Mouse (Mus musculus) hindbrain, embryonic 12.5 days (tissue): ENCODE data around the gene Tubb4a. TPM values are rescaled to one million over a fixed set of nuclear protein-coding genes. Genes with fewer than 3 reads are reported as not detected.

ENCODE experiments used
- ATAC-seq: fragments of 200-750 bp; cut with Nextera tagmentation; 2 replicates; pipeline ENCODE4 v1.8.0; 2017; ENCODE audit warnings: moderate TSS enrichment; ENCODE audit not compliant: low FRiP score
- H3K27ac ChIP-seq: fragments of 300-500 bp; sonication (generic); 2 replicates; pipeline ENCODE4 v1.5.1; 2016; ENCODE audit warnings: mild to moderate bottlenecking
- H3K27me3 ChIP-seq: fragments of 300-500 bp; sonication (generic); 2 replicates; pipeline ENCODE4 v1.6.1; 2016; ENCODE audit warnings: mild to moderate bottlenecking
- H3K36me3 ChIP-seq: fragments of 300-500 bp; sonication (generic); 2 replicates; pipeline ENCODE4 v1.6.1; 2016; ENCODE audit warnings: mild to moderate bottlenecking
- H3K4me1 ChIP-seq: fragments of 300-500 bp; sonication (generic); 2 replicates; pipeline ENCODE4 v1.6.1; 2016
- H3K4me2 ChIP-seq: fragments of 300-500 bp; sonication (generic); replicated peaks from 2 replicates; pipeline ENCODE4 v1.6.1; 2016; ENCODE audit warnings: mild to moderate bottlenecking
- H3K4me3 ChIP-seq: fragments of 300-500 bp; sonication (generic); 2 replicates; pipeline ENCODE4 v1.5.1; 2016; ENCODE audit warnings: mild to moderate bottlenecking
- H3K9ac ChIP-seq: fragments of 300-500 bp; sonication (generic); 2 replicates; pipeline ENCODE4 v1.6.1; 2016; ENCODE audit warnings: mild to moderate bottlenecking, moderate library complexity
- H3K9me3 ChIP-seq: fragments of 300-500 bp; sonication (generic); replicated peaks from 2 replicates; pipeline ENCODE4 v1.6.1; 2016; ENCODE audit warnings: mild to moderate bottlenecking
- WGBS: fragments of 180-500 bp; shearing (Covaris S2); methylation state at CpG from one replicate; pipeline ENCODE4 v1.1.7; 2016; 5-methylcytosine and 5-hydroxymethylcytosine counted together
- polyA plus RNA-seq: library from polyadenylated mRNA; unstranded; fragments of >200 nt; fragmentation: Nextera tagmentation; extraction: Ambion mirVana; gene quantifications from 2 replicates; pipeline ENCODE4 v1.2.1, GENCODE M21; 2016

Gene Tubb4a
- polyA plus RNA-seq, 1 experiment from 2014 or later, result 197 TPM

DNA sequence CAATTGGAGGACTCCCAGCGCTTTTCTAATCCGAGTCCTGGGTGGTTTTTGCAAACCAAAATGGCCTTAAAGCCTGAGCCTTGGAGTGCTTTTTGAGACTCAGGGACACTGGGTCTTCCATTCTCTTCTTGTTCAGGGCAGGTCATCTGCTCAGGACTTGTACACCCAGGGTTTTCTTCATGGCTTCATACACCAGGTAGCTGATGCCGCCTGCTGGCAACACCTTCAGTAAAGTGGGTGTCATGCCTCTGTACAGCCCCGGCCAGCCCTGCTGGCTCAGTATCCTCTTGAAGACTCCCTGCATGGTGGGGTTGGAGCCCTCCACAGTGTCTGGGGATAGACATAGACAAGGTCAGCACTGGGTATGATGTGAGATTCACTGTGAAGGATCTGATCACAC, 54.7 kb downstream of the Tubb4a start:
- 0 out of 2 replicates have a peak overlapping the region, but pooled peaks have one; percentile 0 for H3K4me3 ChIP-seq
- no peak overlapping the region for H3K9ac ChIP-seq
- WGBS, result 85% methylated on average over 4 of the region's 4 CpGs

DNA sequence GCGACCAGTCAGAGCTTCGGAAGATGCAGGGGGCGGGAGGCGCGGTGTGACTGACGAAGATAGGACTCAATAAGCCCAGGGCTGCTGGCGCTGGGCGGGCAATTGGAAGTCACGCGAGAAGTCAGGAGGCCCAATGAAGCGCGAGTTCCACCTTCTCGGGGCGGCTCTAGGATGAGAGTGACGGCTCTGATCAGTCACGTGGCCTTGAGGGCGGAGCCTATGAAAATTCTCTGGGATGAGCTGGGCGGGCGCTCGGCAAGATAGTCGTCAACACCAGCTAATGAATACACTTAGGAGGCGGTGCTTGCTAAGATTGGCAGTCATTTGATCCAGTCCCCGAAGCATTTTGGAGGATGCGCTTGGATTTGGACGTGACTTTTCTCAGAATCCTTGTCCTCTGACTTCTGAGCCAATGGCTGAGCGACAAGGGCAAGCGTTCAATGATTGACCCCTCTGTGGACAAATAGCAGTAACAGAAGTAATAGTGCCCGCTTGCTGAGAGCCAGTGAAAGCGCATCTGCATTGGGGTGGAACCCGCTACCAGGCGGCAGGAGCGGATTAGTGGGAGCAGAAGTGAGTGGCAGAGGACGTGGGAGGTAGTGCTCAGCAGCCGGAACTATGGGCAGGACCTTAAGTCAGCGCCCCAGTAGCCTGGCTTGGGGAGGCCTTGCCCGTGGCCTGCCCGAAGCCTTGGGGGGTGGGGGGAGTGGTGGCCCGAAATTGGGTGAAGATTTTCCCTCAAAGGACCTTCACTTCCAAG, 55.7 kb downstream of the Tubb4a start:
- peak overlapping the region; percentile 97 for H3K4me3 ChIP-seq
- peak overlapping the region; percentile 69 for H3K27ac ChIP-seq
- peak; percentile 99 for ATAC-seq
- H3K4me1 ChIP-seq, result peaks cover 22% of the 10 kb centered on the region
- WGBS, result under 1% methylated on average over 38 of the region's 38 CpGs
- H3K36me3 ChIP-seq, result peaks cover 21% of the 10 kb centered on the region
- 0 out of 2 replicates have a peak, but pooled peaks cover 5% of the 10 kb centered on the region for H3K27me3 ChIP-seq
- H3K9ac ChIP-seq, result peak overlapping the region; percentile 61
- H3K9me3 ChIP-seq, result no peaks in the 10 kb centered on the region
- peak overlapping the region; percentile 55 for H3K4me2 ChIP-seq

More for the DNA sequence above, 54.7 kb downstream of the Tubb4a start:
- no peaks in the 10 kb centered on the region for H3K9me3 ChIP-seq
- peak overlapping the region; percentile 69; the same call in 1 of the 2 replicates for H3K27ac ChIP-seq
- H3K4me2 ChIP-seq, result 0 out of 2 replicates have a peak overlapping the region, but pooled peaks have one; percentile 1
- ATAC-seq, result no peak
- peaks cover 25% of the 10 kb centered on the region for H3K4me1 ChIP-seq
- peaks cover 9% of the 10 kb centered on the region for H3K27me3 ChIP-seq
- H3K36me3 ChIP-seq, result peaks cover 11% of the 10 kb centered on the region

DNA sequence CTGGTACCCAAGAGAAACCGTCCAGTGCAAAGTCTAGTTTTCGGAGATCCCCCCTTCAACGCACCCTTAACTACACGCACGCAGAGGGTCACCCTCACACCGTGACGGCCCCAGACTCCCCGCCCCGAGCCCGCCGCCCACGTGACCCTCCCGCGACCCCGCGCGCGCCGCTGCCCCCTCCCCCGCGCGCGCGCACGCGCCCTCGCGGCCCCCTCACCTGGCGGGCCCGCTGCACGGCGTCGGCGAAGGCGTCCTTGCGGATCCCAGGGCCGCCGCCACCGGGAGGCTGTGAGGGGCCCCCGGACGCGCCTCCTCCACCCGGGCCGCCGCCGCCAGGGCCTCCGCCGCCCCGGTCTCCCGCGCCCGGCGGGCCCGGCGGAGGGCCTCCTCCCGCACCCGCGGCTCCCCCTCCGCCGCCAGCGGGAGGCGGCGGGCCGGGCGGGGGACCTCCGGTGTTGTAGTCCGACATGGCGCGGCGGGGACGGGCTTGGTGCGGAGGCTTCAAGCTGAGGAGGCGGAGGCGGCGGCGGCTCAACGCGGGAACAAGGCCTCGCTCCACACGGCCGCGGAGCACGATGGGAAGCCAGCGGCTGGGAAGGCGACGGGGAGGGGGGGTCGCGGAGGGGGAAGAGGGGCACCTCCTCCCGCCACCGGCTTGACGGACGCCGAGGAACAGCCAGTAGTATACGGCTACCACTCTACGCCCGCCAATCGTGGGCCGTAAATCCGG, 56.5 kb downstream of the Tubb4a start, which contains the start of gene Khsrp:
TSS of gene Khsrp (minus strand) at position 592 of the 730 bp plus-strand sequence.
- Histone ChIP-seq H3K4me3 (peak within 1 kb of the TSS; percentile 97), H3K27me3 (0 out of 2 replicates have a peak, but pooled peaks cover 5% of the 10 kb centered on the region), H3K9me3 (no peaks in the 10 kb centered on the region), H3K4me2 (peak within 1 kb of the TSS; percentile 95), H3K4me1 (peaks cover 22% of the 10 kb centered on the region), H3K27ac (peak within 1 kb of the TSS; percentile 97), H3K9ac (peak within 1 kb of the TSS; percentile 100), H3K36me3 (peaks cover 28% of the 10 kb centered on the region)
- no peak for ATAC-seq
- WGBS, result under 1% methylated on average over 77 of the region's 99 CpGs

Other genes with a start within 250 kb of the Tubb4a start
- not detected in 2 replicates for gene Acsbg2, start 213.3 kb downstream of the Tubb4a start, polyA plus RNA-seq
- gene 1700061G19Rik, start 212.3 kb downstream of the Tubb4a start, polyA plus RNA-seq, result 0.27 and 0.52 TPM in 2 replicates
- 100 and 102 TPM in 2 replicates for gene Mllt1, start 152.4 kb downstream of the Tubb4a start, polyA plus RNA-seq
- not detected in 2 replicates for gene Acer1, start 105.7 kb downstream of the Tubb4a start, polyA plus RNA-seq
- gene Clpp, start 97.5 kb downstream of the Tubb4a start, polyA plus RNA-seq, result 121 and 136 TPM in 2 replicates
- 32.8 and 34.6 TPM in 2 replicates for gene Alkbh7, start 90.4 kb downstream of the Tubb4a start, polyA plus RNA-seq
- gene Pspn, start 87.8 kb downstream of the Tubb4a start, polyA plus RNA-seq, result 0.56 and 0.68 TPM in 2 replicates
- 62.6 and 67.0 TPM in 2 replicates for gene Gtf2f1, start 76.5 kb downstream of the Tubb4a start, polyA plus RNA-seq
- gene Gm17949, start 76.3 kb downstream of the Tubb4a start, polyA plus RNA-seq, result 0.52 TPM in 1 of 2 replicates, not detected in the other
- gene Khsrp, start 56.3 kb downstream of the Tubb4a start, polyA plus RNA-seq, result 63.4 and 66.5 TPM in 2 replicates
- not detected in 2 replicates for gene Slc25a41, start 46.1 kb downstream of the Tubb4a start, polyA plus RNA-seq
- 2.7 and 3.8 TPM in 2 replicates for gene Crb3, start 28.7 kb downstream of the Tubb4a start, polyA plus RNA-seq
- gene Slc25a23, start 27.9 kb downstream of the Tubb4a start, polyA plus RNA-seq, result 18.7 and 22.5 TPM in 2 replicates
- gene Dennd1c, start 9.3 kb downstream of the Tubb4a start, polyA plus RNA-seq, result 3.2 and 3.7 TPM in 2 replicates
- 5.8 and 6.1 TPM in 2 replicates for gene Tnfsf9, start 17.5 kb upstream of the Tubb4a start, polyA plus RNA-seq
- 0.48 TPM in 1 of 2 replicates, not detected in the other for gene Cd70, start 62.0 kb upstream of the Tubb4a start, polyA plus RNA-seq
- gene Tnfsf14, start 106.4 kb upstream of the Tubb4a start, polyA plus RNA-seq, result not detected in 2 replicates
- gene C3, start 140.4 kb upstream of the Tubb4a start, polyA plus RNA-seq, result 0.76 and 1.2 TPM in 2 replicates
- 24.7 and 27.1 TPM in 2 replicates for gene Gpr108, start 160.7 kb upstream of the Tubb4a start, polyA plus RNA-seq
- gene Trip10, start 161.7 kb upstream of the Tubb4a start, polyA plus RNA-seq, result 23.5 and 23.9 TPM in 2 replicates
- 1.9 and 2.0 TPM in 2 replicates for gene Vav1, start 191.3 kb upstream of the Tubb4a start, polyA plus RNA-seq